Mouse (Mus musculus) T-cell, adult 2 months (primary cell): ENCODE data around the gene Itch.

Experiments used
- DNase-seq: peaks from one replicate; pipeline ENCODE4 v3.0.0; 2022; ENCODE audit warnings: low spot score

Gene Itch

GRCm38 (mm10) chr2:155133011-155133976 is at the start of gene Itch:
Gene Itch, plus strand, starts transcription at chr2:155133509.
- peak; percentile 91 for DNase-seq

- no peak for DNase-seq
These were observed 48.8 kb upstream of the Itch start for GRCm38 (mm10) chr2:155084546-155084945.

- no peak for DNase-seq
These were observed 47.0 kb upstream of the Itch start for GRCm38 (mm10) chr2:155086328-155086727.

- DNase-seq, result no peak
These were observed 45.0 kb upstream of the Itch start for GRCm38 (mm10) chr2:155088264-155088663.

- no peak for DNase-seq
These were observed 42.2 kb upstream of the Itch start for GRCm38 (mm10) chr2:155090909-155091742.

- DNase-seq, result no peak
These were observed 41.6 kb upstream of the Itch start for GRCm38 (mm10) chr2:155091743-155092075.

- DNase-seq, result no peak
These were observed 39.9 kb upstream of the Itch start for GRCm38 (mm10) chr2:155093418-155093817.

- peak; percentile 5 for DNase-seq
These were observed 34.5 kb upstream of the Itch start for GRCm38 (mm10) chr2:155098720-155099380.

GRCm38 (mm10) chr2:155099421-155099820 is 33.9 kb upstream of the Itch start:
- no peak for DNase-seq

- DNase-seq, result no peak
These were observed 33.1 kb upstream of the Itch start for GRCm38 (mm10) chr2:155099994-155100795.

GRCm38 (mm10) chr2:155100796-155101259 is 32.5 kb upstream of the Itch start:
- no peak for DNase-seq

GRCm38 (mm10) chr2:155101761-155102181 is 31.5 kb upstream of the Itch start:
- DNase-seq, result no peak

- DNase-seq, result no peak
These were observed 29.7 kb upstream of the Itch start for GRCm38 (mm10) chr2:155103607-155104006.

- peak; percentile 29 for DNase-seq
These were observed 26.0 kb upstream of the Itch start for GRCm38 (mm10) chr2:155107276-155107675.

- DNase-seq, result no peak
These were observed 18.0 kb upstream of the Itch start for GRCm38 (mm10) chr2:155115216-155115830.

- DNase-seq, result no peak
These were observed 910 bp downstream of the Itch start for GRCm38 (mm10) chr2:155133977-155134860.

- DNase-seq, result peak; percentile 4
These were observed 1.8 kb downstream of the Itch start for GRCm38 (mm10) chr2:155135092-155135491.

- DNase-seq, result no peak
These were observed 2.2 kb downstream of the Itch start for GRCm38 (mm10) chr2:155135534-155135933.

GRCm38 (mm10) chr2:155140986-155141385 is 7.7 kb downstream of the Itch start:
- no peak for DNase-seq

GRCm38 (mm10) chr2:155142025-155142555 is 8.8 kb downstream of the Itch start:
- DNase-seq, result no peak
